Mouse (Mus musculus): ENCODE measurements at regions not wholly inside any gene's neighbourhood (a gene's known extent, or its start where the extent isn't known, plus 50 kb on each side); places are given as distances from the start of the nearest gene placed in this dataset.

DNA sequence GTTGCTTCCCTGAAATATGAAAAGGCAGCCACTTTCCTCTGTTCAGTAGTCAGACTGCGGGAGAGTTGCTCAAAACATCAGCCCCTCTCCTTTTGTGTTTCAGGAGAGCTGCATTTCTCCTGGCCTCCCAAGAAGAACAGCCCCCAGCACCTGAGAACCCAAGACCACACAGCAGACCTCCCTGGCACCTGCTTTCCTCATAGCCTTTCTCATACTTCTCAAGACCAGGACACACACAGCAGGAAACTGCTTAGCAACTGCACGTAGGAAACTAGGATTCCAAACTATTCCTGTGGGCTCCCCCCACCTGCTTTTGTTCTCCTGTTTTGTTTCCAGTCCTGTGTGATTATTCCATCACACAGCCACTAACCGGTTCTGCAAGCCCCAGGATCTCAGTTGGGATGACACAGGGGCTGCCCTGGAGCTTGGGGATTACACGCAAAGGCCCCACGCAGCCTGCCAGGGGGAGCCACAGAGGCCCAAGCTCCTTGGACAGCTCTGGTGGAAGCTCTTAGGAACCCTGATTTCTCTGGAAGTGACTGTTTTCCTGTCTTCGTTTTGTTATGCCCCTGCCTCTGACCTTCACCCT is 519.6 kb upstream of the Klf4 start:
- in situ Hi-C loops (cut with MboI; ENCODE audit: low sequenced_read_pairs in 2 of 2, unreplicated experiment in 2 of 2): no loop called here
- Histone ChIP-seq H3K4me1 (ENCODE audit: control insufficient read depth in 2 of 2, insufficient read depth in 2 of 2, low read length in 2 of 2, poor library complexity in 1 of 2) (peaks cover 0 to 9% of the 10 kb centered on the region in 2 experiments; a peak in 2 of 4 replicates), H3K9me3 (ENCODE audit: control insufficient read depth, insufficient read depth, low read depth, low read length) (no peaks in the 10 kb centered on the region), H3K4me3 (ENCODE audit: insufficient read depth in 1 of 2, low read depth in 1 of 2, low read length in 2 of 2, poor library complexity in 1 of 2, severe bottlenecking in 1 of 2) (no peak overlapping the region), H3K9ac (ENCODE audit: insufficient read depth, low read depth, low read length, poor library complexity, severe bottlenecking) (no peak overlapping the region), H3K27ac (ENCODE audit: insufficient read depth, low read depth, low read length, poor library complexity, severe bottlenecking) (peak overlapping the region; percentile 49; the same call in 1 of the 2 replicates), H3K36me3 (ENCODE audit: control insufficient read depth, insufficient read depth, low read length, poor library complexity, severe bottlenecking) (no peaks in the 10 kb centered on the region)
- peak; percentile 11 for DNase-seq (ENCODE audit: low read depth, low spot score)
- TF ChIP-seq HCFC1 (IDR thresholded peaks at IDR 0.05; ENCODE audit: borderline replicate concordance, insufficient read depth, low read length) (no peak), CHD2 (IDR thresholded peaks at IDR 0.05; ENCODE audit: low read depth, low read length) (no peak), ZNF384 (IDR thresholded peaks at IDR 0.05; ENCODE audit: low read depth, low read length) (no peak), ZC3H11A (IDR thresholded peaks at IDR 0.05; ENCODE audit: borderline replicate concordance, low read depth, low read length) (no peak)

GRCm38 (mm10) chr4:56039327-56039726 is 507.1 kb upstream of the Klf4 start:
- Histone ChIP-seq H3K4me3 (ENCODE audit: insufficient read depth in 1 of 2, low read depth in 1 of 2, low read length in 2 of 2, poor library complexity in 1 of 2, severe bottlenecking in 1 of 2) (no peak overlapping the region), H3K9ac (ENCODE audit: insufficient read depth, low read depth, low read length, poor library complexity, severe bottlenecking) (no peak overlapping the region), H3K27ac (ENCODE audit: insufficient read depth, low read depth, low read length, poor library complexity, severe bottlenecking) (no peak overlapping the region), H3K4me1 (ENCODE audit: control insufficient read depth in 2 of 2, insufficient read depth in 2 of 2, low read length in 2 of 2, poor library complexity in 1 of 2) (no peaks in the 10 kb centered on the region; a peak in 1 of 4 replicates), H3K9me3 (ENCODE audit: control insufficient read depth, insufficient read depth, low read depth, low read length) (no peaks in the 10 kb centered on the region), H3K36me3 (ENCODE audit: control insufficient read depth, insufficient read depth, low read length, poor library complexity, severe bottlenecking) (no peaks in the 10 kb centered on the region)
- in situ Hi-C loops (cut with MboI; ENCODE audit: low sequenced_read_pairs in 2 of 2, unreplicated experiment in 2 of 2): no loop called here
- DNase-seq (ENCODE audit: low read depth, low spot score): no peak
- TF ChIP-seq ZNF384 (IDR thresholded peaks at IDR 0.05; ENCODE audit: low read depth, low read length): no peak
- no peak for TF ChIP-seq CHD2 (IDR thresholded peaks at IDR 0.05; ENCODE audit: low read depth, low read length)
- TF ChIP-seq MAFK (IDR thresholded peaks at IDR 0.05; ENCODE audit: insufficient read depth, low read depth, low read length): peak; percentile 88

DNA sequence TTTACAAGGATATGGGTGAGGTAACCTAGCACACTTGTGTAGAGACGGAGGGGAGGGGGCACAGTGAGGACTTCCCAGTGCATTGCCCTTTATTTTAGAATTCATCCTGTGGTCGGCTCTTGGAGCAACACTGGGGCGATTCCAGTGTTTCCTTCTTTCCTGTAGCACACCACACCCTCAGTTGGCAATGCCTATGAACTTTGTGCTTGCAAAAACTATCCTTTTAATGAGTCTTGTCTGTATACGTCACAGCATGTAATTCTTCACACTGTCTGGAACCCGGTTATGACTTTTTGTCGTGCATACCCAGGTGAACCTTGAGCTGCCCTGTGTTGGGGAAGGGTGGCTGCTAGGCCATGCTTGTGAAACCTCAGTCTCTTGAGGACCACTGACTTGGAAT is 504.1 kb upstream of the Klf4 start:
- TF ChIP-seq ZC3H11A (IDR thresholded peaks at IDR 0.05; ENCODE audit: borderline replicate concordance, low read depth, low read length) (no peak), HCFC1 (IDR thresholded peaks at IDR 0.05; ENCODE audit: borderline replicate concordance, insufficient read depth, low read length) (no peak), MAFK (IDR thresholded peaks at IDR 0.05; ENCODE audit: insufficient read depth, low read depth, low read length) (no peak), ZNF384 (IDR thresholded peaks at IDR 0.05; ENCODE audit: low read depth, low read length) (no peak), CHD2 (IDR thresholded peaks at IDR 0.05; ENCODE audit: low read depth, low read length) (no peak)
- DNase-seq (ENCODE audit: low read depth, low spot score): no peak
- in situ Hi-C loops (cut with MboI; ENCODE audit: low sequenced_read_pairs in 2 of 2, unreplicated experiment in 2 of 2): no loop called here
- Histone ChIP-seq H3K4me1 (ENCODE audit: control insufficient read depth in 2 of 2, insufficient read depth in 2 of 2, low read length in 2 of 2, poor library complexity in 1 of 2) (no peaks in the 10 kb centered on the region; a peak in 1 of 4 replicates), H3K9me3 (ENCODE audit: control insufficient read depth, insufficient read depth, low read depth, low read length) (no peaks in the 10 kb centered on the region), H3K4me3 (ENCODE audit: insufficient read depth in 1 of 2, low read depth in 1 of 2, low read length in 2 of 2, poor library complexity in 1 of 2, severe bottlenecking in 1 of 2) (no peak overlapping the region), H3K27ac (ENCODE audit: insufficient read depth, low read depth, low read length, poor library complexity, severe bottlenecking) (no peak overlapping the region), H3K36me3 (ENCODE audit: control insufficient read depth, insufficient read depth, low read length, poor library complexity, severe bottlenecking) (no peaks in the 10 kb centered on the region), H3K9ac (ENCODE audit: insufficient read depth, low read depth, low read length, poor library complexity, severe bottlenecking) (no peak overlapping the region)

- H3K9me3 ChIP-seq (ENCODE audit: control insufficient read depth, insufficient read depth, low read depth, low read length): no peaks in the 10 kb centered on the region
- in situ Hi-C loops (cut with MboI; ENCODE audit: low sequenced_read_pairs in 2 of 2, unreplicated experiment in 2 of 2): no loop called here
- no peaks in the 10 kb centered on the region for H3K36me3 ChIP-seq (ENCODE audit: control insufficient read depth, insufficient read depth, low read length, poor library complexity, severe bottlenecking)
- H3K27ac ChIP-seq (ENCODE audit: insufficient read depth, low read depth, low read length, poor library complexity, severe bottlenecking): no peak overlapping the region
- no peak overlapping the region for H3K9ac ChIP-seq (ENCODE audit: insufficient read depth, low read depth, low read length, poor library complexity, severe bottlenecking)
- no peaks in the 10 kb centered on the region; a peak in 1 of 4 replicates for H3K4me1 ChIP-seq (ENCODE audit: control insufficient read depth in 2 of 2, insufficient read depth in 2 of 2, low read length in 2 of 2, poor library complexity in 1 of 2)
- H3K4me3 ChIP-seq (ENCODE audit: insufficient read depth in 1 of 2, low read depth in 1 of 2, low read length in 2 of 2, poor library complexity in 1 of 2, severe bottlenecking in 1 of 2): no peak overlapping the region
- DNase-seq (ENCODE audit: low read depth, low spot score): no peak
- TF ChIP-seq ZC3H11A (IDR thresholded peaks at IDR 0.05; ENCODE audit: borderline replicate concordance, low read depth, low read length) (no peak), CHD2 (IDR thresholded peaks at IDR 0.05; ENCODE audit: low read depth, low read length) (no peak), ZNF384 (IDR thresholded peaks at IDR 0.05; ENCODE audit: low read depth, low read length) (no peak), MAFK (IDR thresholded peaks at IDR 0.05; ENCODE audit: insufficient read depth, low read depth, low read length) (no peak), HCFC1 (IDR thresholded peaks at IDR 0.05; ENCODE audit: borderline replicate concordance, insufficient read depth, low read length) (no peak)
These were observed 503.3 kb upstream of the Klf4 start for GRCm38 (mm10) chr4:56035543-56035942.

DNA sequence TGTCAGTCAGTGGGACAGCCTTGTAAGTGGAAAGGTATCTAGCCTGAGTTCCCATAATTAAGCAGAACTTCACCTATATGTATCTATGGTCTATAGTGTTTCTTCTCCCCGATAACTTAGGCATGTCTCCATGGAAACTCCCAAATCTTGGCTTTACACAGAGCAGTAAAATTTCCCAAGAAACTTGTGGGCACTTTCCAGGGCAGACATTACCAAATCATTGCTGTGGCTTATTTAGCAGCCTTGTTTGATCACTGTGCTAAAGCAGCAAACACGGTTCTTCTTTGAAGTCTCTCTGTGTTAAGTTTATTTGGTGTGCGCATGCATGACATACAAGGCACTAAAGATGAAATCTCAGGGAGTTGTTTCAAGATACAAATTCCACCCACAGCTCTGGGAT is 496.2 kb upstream of the Klf4 start:
- TF ChIP-seq ZC3H11A (IDR thresholded peaks at IDR 0.05; ENCODE audit: borderline replicate concordance, low read depth, low read length): no peak
- no peak for DNase-seq (ENCODE audit: low read depth, low spot score)
- Histone ChIP-seq H3K9me3 (ENCODE audit: control insufficient read depth, insufficient read depth, low read depth, low read length) (no peaks in the 10 kb centered on the region), H3K9ac (ENCODE audit: insufficient read depth, low read depth, low read length, poor library complexity, severe bottlenecking) (no peak overlapping the region), H3K4me1 (ENCODE audit: control insufficient read depth in 2 of 2, insufficient read depth in 2 of 2, low read length in 2 of 2, poor library complexity in 1 of 2) (no peaks in the 10 kb centered on the region), H3K36me3 (ENCODE audit: control insufficient read depth, insufficient read depth, low read length, poor library complexity, severe bottlenecking) (no peaks in the 10 kb centered on the region), H3K4me3 (ENCODE audit: insufficient read depth in 1 of 2, low read depth in 1 of 2, low read length in 2 of 2, poor library complexity in 1 of 2, severe bottlenecking in 1 of 2) (no peak overlapping the region), H3K27ac (ENCODE audit: insufficient read depth, low read depth, low read length, poor library complexity, severe bottlenecking) (no peak overlapping the region)
- in situ Hi-C loops (cut with MboI; ENCODE audit: low sequenced_read_pairs in 2 of 2, unreplicated experiment in 2 of 2): no loop called here
